Mouse (Mus musculus) intestine, postnatal 0 days (tissue): ENCODE measurements around the gene Pidd1. TPM values are rescaled to one million over a fixed set of nuclear protein-coding genes. Genes with fewer than 3 reads are reported as not detected.

Experiments used
- ATAC-seq: fragments of 200-750 bp; cut with Nextera tagmentation; 2 replicates; pipeline ENCODE4 v1.8.0; 2017; ENCODE audit warnings: mild to moderate bottlenecking, moderate TSS enrichment, moderate library complexity
- H3K27ac ChIP-seq: fragments of 300-500 bp; sonication (generic); 2 replicates; pipeline ENCODE4 v1.5.1; 2014; ENCODE audit warnings: mild to moderate bottlenecking, low read depth, low read length, moderate library complexity
- H3K27me3 ChIP-seq: fragments of 300-500 bp; sonication (generic); replicated peaks from 2 replicates; pipeline ENCODE4 v1.6.1; 2014; ENCODE audit warnings: low read length, mixed read lengths; ENCODE audit not compliant: control insufficient read depth, insufficient read depth
- H3K36me3 ChIP-seq: fragments of 300-500 bp; sonication (generic); 2 replicates; pipeline ENCODE4 v1.6.1; 2014; ENCODE audit warnings: mild to moderate bottlenecking, moderate library complexity; ENCODE audit not compliant: control insufficient read depth, insufficient read depth
- H3K4me1 ChIP-seq: fragments of 300-500 bp; sonication (generic); replicated peaks from 2 replicates; pipeline ENCODE4 v1.6.1; 2014; ENCODE audit warnings: antibody characterized with exemption, low read length, mixed read lengths; ENCODE audit not compliant: control insufficient read depth, insufficient read depth
- H3K4me2 ChIP-seq: fragments of 300-500 bp; sonication (generic); replicated peaks from 2 replicates; pipeline ENCODE4 v1.6.1; 2014; ENCODE audit warnings: low read depth, mild to moderate bottlenecking, moderate library complexity
- H3K4me3 ChIP-seq: fragments of 300-500 bp; sonication (generic); 2 replicates; pipeline ENCODE4 v1.5.1; 2014; ENCODE audit warnings: low read depth, low read length
- H3K9ac ChIP-seq: fragments of 300-500 bp; sonication (generic); 2 replicates; pipeline ENCODE4 v1.6.1; 2014; ENCODE audit warnings: mild to moderate bottlenecking, low read depth, low read length
- H3K9me3 ChIP-seq: fragments of 300-500 bp; sonication (generic); 2 replicates; pipeline ENCODE4 v1.6.1; 2016; ENCODE audit warnings: mixed run types; ENCODE audit not compliant: control insufficient read depth
- CTCF ChIP-seq: sonication (generic); IDR thresholded peaks from 2 replicates; pipeline ENCODE4 v1.5.1; 2016; ENCODE audit warnings: low read depth, mild to moderate bottlenecking, control low read depth, antibody characterized with exemption, moderate library complexity
- WGBS: fragments of 180-500 bp; shearing (Covaris S2); extraction: QIAGEN DNeasy Blood & Tissue Kit; methylation state at CpG from one replicate; pipeline ENCODE4 v1.1.7; 2014; 5-methylcytosine and 5-hydroxymethylcytosine counted together
- polyA plus RNA-seq: library from polyadenylated mRNA; unstranded; fragments of >200 nt; fragmentation: Nextera tagmentation; extraction: Ambion mirVana; gene quantifications from 2 replicates; pipeline ENCODE4 v1.2.1, GENCODE M21; 2015

Gene Pidd1
- polyA plus RNA-seq, 1 experiment from 2014 or later, result 1.6 TPM

GRCm38 (mm10) chr7:141470637-141470944, 26.8 kb upstream of the Pidd1 start:
- no peak overlapping the region for H3K27ac ChIP-seq
- H3K9ac ChIP-seq, result no peak overlapping the region
- no peaks in the 10 kb centered on the region for H3K27me3 ChIP-seq
- H3K9me3 ChIP-seq, result no peaks in the 10 kb centered on the region
- H3K4me2 ChIP-seq, result no peak overlapping the region
- H3K4me3 ChIP-seq, result no peak overlapping the region
- no peak for TF ChIP-seq CTCF
- WGBS, result 88% methylated on average over 10 of the region's 10 CpGs
- H3K4me1 ChIP-seq, result peaks cover 20% of the 10 kb centered on the region
- ATAC-seq, result no peak
- peaks cover 31% of the 10 kb centered on the region for H3K36me3 ChIP-seq

- no peak overlapping the region for H3K9ac ChIP-seq
Measured at GRCm38 (mm10) chr7:141469901-141470636, 26.2 kb upstream of the Pidd1 start.

GRCm38 (mm10) chr7:141469352-141469751, 25.5 kb upstream of the Pidd1 start:
- no peaks in the 10 kb centered on the region for H3K9me3 ChIP-seq
- peak overlapping the region; percentile 26; the same call in 1 of the 2 replicates for H3K9ac ChIP-seq
- H3K27ac ChIP-seq, result peak overlapping the region; percentile 73
- peaks cover 8% of the 10 kb centered on the region for H3K27me3 ChIP-seq
- TF ChIP-seq CTCF, result no peak
- H3K36me3 ChIP-seq, result peaks cover 31% of the 10 kb centered on the region
- peak overlapping the region; percentile 66; the same call in 1 of the 2 replicates for H3K4me3 ChIP-seq
- peaks cover 18% of the 10 kb centered on the region for H3K4me1 ChIP-seq
- WGBS, result 83% methylated on average over 6 of the region's 6 CpGs
- no peak for ATAC-seq
- H3K4me2 ChIP-seq, result peak overlapping the region; percentile 80

More at GRCm38 (mm10) chr7:141469901-141470636, 26.2 kb upstream of the Pidd1 start:
- Histone ChIP-seq H3K36me3 (peaks cover 31% of the 10 kb centered on the region), H3K4me2 (no peak overlapping the region), H3K4me3 (no peak overlapping the region), H3K9me3 (no peaks in the 10 kb centered on the region), H3K27ac (peak overlapping the region; percentile 73; the same call in 1 of the 2 replicates), H3K27me3 (0 out of 2 replicates have a peak, but pooled peaks cover under 1% of the 10 kb centered on the region), H3K4me1 (peaks cover 20% of the 10 kb centered on the region)
- 93% methylated on average over 18 of the region's 18 CpGs for WGBS
- no peak for ATAC-seq
- TF ChIP-seq CTCF, result no peak

- Histone ChIP-seq H3K4me3 (peak overlapping the region; percentile 66), H3K9me3 (no peaks in the 10 kb centered on the region), H3K36me3 (peaks cover 31% of the 10 kb centered on the region), H3K9ac (peak overlapping the region; percentile 67), H3K27ac (peak overlapping the region; percentile 73), H3K27me3 (peaks cover 11% of the 10 kb centered on the region), H3K4me1 (peaks cover 14% of the 10 kb centered on the region), H3K4me2 (peak overlapping the region; percentile 80)
- WGBS, result 3% methylated on average over 8 of the region's 8 CpGs
- TF ChIP-seq CTCF, result peak; percentile 75
- peak; percentile 69 for ATAC-seq
Measured at GRCm38 (mm10) chr7:141468522-141469211, 24.8 kb upstream of the Pidd1 start.

GRCm38 (mm10) chr7:141468164-141468521, 24.3 kb upstream of the Pidd1 start:
- ATAC-seq, result peak; percentile 5; the same call in 1 of the 2 replicates

GRCm38 (mm10) chr7:141467230-141468030, 23.6 kb upstream of the Pidd1 start, which contains the start of gene Cd151:
TSS of gene Cd151 (plus strand) at chr7:141467392.
- peaks cover 26% of the 10 kb centered on the region for H3K36me3 ChIP-seq
- WGBS, result 1% methylated on average over 47 of the region's 52 CpGs
- peak within 1 kb of the TSS; percentile 80 for H3K4me2 ChIP-seq
- peak within 1 kb of the TSS; percentile 66 for H3K4me3 ChIP-seq
- no peak for TF ChIP-seq CTCF
- H3K27me3 ChIP-seq, result peaks cover 11% of the 10 kb centered on the region
- no peaks in the 10 kb centered on the region for H3K9me3 ChIP-seq
- peak within 1 kb of the TSS; percentile 67 for H3K9ac ChIP-seq
- peak within 1 kb of the TSS; percentile 73 for H3K27ac ChIP-seq
- peak; percentile 70 for ATAC-seq
- H3K4me1 ChIP-seq, result peaks cover 14% of the 10 kb centered on the region

More at GRCm38 (mm10) chr7:141468164-141468521, 24.3 kb upstream of the Pidd1 start:
- peak overlapping the region; percentile 67 for H3K9ac ChIP-seq
- H3K4me1 ChIP-seq, result peaks cover 14% of the 10 kb centered on the region
- peak overlapping the region; percentile 73 for H3K27ac ChIP-seq
- H3K9me3 ChIP-seq, result no peaks in the 10 kb centered on the region
- peak overlapping the region; percentile 66 for H3K4me3 ChIP-seq
- H3K4me2 ChIP-seq, result peak overlapping the region; percentile 80
- H3K36me3 ChIP-seq, result peaks cover 31% of the 10 kb centered on the region
- 10% methylated on average over 5 of the region's 5 CpGs for WGBS
- H3K27me3 ChIP-seq, result peaks cover 11% of the 10 kb centered on the region
- TF ChIP-seq CTCF, result no peak
